Mouse (Mus musculus) kidney, embryonic 16.5 days (tissue): ENCODE results near the gene Psg18. TPM values are rescaled to one million over a fixed set of nuclear protein-coding genes. Genes with fewer than 3 reads are reported as not detected.
"Not testable (repeated sequence)": the region's sequence is repeated elsewhere in the genome, so short reads cannot be mapped to it uniquely, and the experiment has no call there.

Experiments used
- ATAC-seq: fragments of 200-750 bp; cut with Nextera tagmentation; 2 replicates; pipeline ENCODE4 v1.8.0; 2017; ENCODE audit warnings: moderate TSS enrichment; ENCODE audit not compliant: low FRiP score, low TSS enrichment
- H3K27ac ChIP-seq: fragments of 300-500 bp; sonication (generic); 2 replicates; pipeline ENCODE4 v1.5.1; 2014; ENCODE audit warnings: low read length
- H3K27me3 ChIP-seq: fragments of 300-500 bp; sonication (generic); 2 replicates; pipeline ENCODE4 v1.6.1; 2014; ENCODE audit warnings: low read length, control low read depth, mixed read lengths; ENCODE audit not compliant: insufficient read depth
- H3K36me3 ChIP-seq: fragments of 300-500 bp; sonication (generic); 2 replicates; pipeline ENCODE4 v1.6.1; 2014; ENCODE audit warnings: low read length, control low read depth, mixed read lengths; ENCODE audit not compliant: insufficient read depth
- H3K4me1 ChIP-seq: fragments of 300-500 bp; sonication (generic); 2 replicates; pipeline ENCODE4 v1.6.1; 2014; ENCODE audit warnings: low read length, control low read depth, mixed read lengths; ENCODE audit not compliant: insufficient read depth
- H3K4me2 ChIP-seq: fragments of 300-500 bp; sonication (generic); replicated peaks from 2 replicates; pipeline ENCODE4 v1.6.1; 2014; ENCODE audit warnings: low read depth, low read length
- H3K4me3 ChIP-seq: fragments of 300-500 bp; sonication (generic); 2 replicates; pipeline ENCODE4 v1.5.1; 2014; ENCODE audit warnings: mild to moderate bottlenecking, low read length
- H3K9ac ChIP-seq: fragments of 300-500 bp; sonication (generic); replicated peaks from 2 replicates; pipeline ENCODE4 v1.6.1; 2014; ENCODE audit warnings: low read length
- H3K9me3 ChIP-seq: fragments of 300-500 bp; sonication (generic); 2 replicates; pipeline ENCODE4 v1.6.1; 2016; ENCODE audit warnings: low read length, control low read depth
- WGBS: fragments of 180-500 bp; shearing (Covaris S2); extraction: QIAGEN DNeasy Blood & Tissue Kit; methylation state at CpG from one replicate; pipeline ENCODE4 v1.1.7; 2014; 5-methylcytosine and 5-hydroxymethylcytosine counted together
- polyA plus RNA-seq: library from polyadenylated mRNA; unstranded; fragments of >200 nt; fragmentation: Nextera tagmentation; extraction: Ambion mirVana; gene quantifications from 2 replicates; pipeline ENCODE4 v1.2.1, GENCODE M21; 2015

Psg18 gene
- polyA plus RNA-seq, result not detected in 2 replicates

DNA sequence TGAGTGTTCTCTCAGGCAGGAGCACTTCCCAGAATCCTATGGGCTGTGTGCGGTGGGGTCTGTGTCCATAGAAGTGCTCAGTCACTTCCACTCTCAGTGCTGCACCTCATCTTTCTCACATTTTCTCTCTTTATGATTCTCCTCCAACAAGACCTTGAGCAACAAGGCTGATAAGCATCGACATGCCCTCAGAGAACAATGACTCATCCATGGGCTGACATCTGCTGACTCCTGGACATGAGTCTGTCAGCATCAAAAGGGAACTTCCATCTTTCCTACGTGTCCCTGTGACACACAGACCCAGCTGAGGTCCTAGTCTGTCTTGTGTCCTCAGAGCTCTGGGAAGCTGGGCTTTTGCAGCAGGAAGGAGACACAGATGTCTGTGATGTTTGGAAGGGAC is at the start of gene Psg18:
Psg18 (minus strand) TSS at position 101 of the 400 bp plus-strand sequence.
- not testable (repeated sequence) for H3K4me2 ChIP-seq, H3K9ac ChIP-seq, H3K9me3 ChIP-seq, H3K27ac ChIP-seq, H3K27me3 ChIP-seq, H3K4me1 ChIP-seq, H3K36me3 ChIP-seq, ATAC-seq, H3K4me3 ChIP-seq
- 72% methylated on average over 3 of the region's 3 CpGs for WGBS

DNA sequence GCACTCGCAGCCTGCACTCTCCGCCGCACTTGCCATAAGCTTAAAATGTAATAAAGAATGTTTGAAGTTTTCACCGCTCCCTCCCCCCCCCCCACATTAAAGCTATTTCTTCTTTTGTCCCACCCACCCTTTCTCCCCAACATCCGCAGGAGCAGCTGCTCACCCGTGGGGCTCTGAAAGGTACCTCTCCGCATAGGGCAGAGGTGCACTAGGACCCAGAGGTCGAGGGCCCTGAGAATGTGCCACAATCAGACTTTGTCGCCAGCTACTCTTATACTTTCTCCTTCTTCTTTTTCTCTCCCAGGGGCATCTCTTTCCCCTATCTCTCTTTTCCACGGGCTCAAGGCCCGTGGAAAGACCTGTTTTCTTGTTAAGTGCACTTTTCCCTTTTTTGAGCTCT is 48.6 kb upstream of the Psg18 start:
- no peaks in the 10 kb centered on the region for H3K27me3 ChIP-seq
- WGBS, result 37% methylated on average over 11 of the region's 11 CpGs
- H3K27ac ChIP-seq, result no peak overlapping the region
- no peak overlapping the region for H3K4me3 ChIP-seq
- peaks cover 16% of the 10 kb centered on the region for H3K9me3 ChIP-seq
- ATAC-seq, result no peak
- no peaks in the 10 kb centered on the region for H3K36me3 ChIP-seq
- no peak overlapping the region for H3K4me2 ChIP-seq
- H3K9ac ChIP-seq, result no peak overlapping the region
- H3K4me1 ChIP-seq, result no peaks in the 10 kb centered on the region

DNA sequence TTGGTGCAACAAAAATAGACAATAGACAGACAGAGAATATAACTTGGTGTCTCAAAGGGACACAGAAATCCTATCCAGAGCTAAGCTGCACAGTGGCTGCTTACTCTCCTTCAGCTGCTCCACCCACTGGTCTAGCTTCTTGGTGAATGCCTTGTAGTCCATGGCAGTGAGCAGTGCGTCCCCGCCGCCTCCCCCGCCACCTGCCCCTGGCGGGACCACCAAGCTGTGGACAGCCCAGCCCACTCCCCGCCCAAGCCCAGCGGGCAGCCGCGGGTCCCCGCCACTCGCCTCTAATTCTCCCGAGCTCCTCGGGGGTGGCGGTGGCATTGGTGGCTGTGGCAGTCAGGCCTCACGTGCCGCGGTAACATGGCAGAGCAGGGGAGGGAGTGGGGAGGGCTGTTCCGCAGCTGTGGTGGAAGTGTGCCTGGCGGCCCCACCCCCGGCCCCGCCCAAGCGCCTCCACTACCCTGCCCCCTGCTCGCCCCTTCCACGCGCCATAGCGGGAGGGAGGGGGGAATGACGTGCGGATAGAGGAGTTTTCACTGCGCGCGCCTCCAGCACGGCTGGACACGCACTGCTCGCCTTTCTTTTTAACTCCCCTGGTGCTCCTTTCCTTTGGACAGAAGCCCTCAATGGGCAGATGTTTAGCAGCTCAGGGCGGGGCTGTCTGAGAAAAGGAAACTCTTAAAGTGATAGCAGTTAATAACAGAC is 47.9 kb upstream of the Psg18 start:
- ATAC-seq, result no peak
- WGBS, result 39% methylated on average over 28 of the region's 35 CpGs
- no peak overlapping the region for H3K4me3 ChIP-seq

DNA sequence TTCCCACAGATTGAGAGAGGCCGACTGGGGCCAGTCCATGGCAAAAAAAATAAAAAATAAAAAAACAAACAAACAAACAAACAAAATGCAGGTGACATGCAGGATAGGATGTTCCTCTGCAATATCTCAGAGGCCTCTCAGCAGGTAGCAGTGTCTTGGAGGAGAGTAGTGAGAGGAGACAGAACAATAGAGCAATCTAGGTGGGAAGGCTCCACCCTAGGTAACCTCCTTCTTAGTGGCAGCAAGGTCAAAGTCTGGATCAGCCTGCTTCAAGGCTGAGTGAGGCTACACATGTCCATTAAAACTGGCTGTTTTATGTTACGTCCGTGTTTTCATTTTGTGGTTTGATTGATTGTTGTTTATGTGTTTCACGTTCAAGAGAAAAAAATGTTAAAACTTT is 36.7 kb upstream of the Psg18 start:
- not testable (repeated sequence) for H3K4me3 ChIP-seq, H3K36me3 ChIP-seq, H3K27ac ChIP-seq, H3K4me2 ChIP-seq, H3K4me1 ChIP-seq, H3K9ac ChIP-seq, ATAC-seq, H3K27me3 ChIP-seq
- WGBS, result 77% methylated on average over 4 of the region's 4 CpGs
- peaks cover 14% of the 10 kb centered on the region for H3K9me3 ChIP-seq

More for the DNA sequence above, 47.9 kb upstream of the Psg18 start:
- Histone ChIP-seq H3K27ac (no peak overlapping the region), H3K27me3 (no peaks in the 10 kb centered on the region), H3K9me3 (peaks cover 16% of the 10 kb centered on the region), H3K9ac (no peak overlapping the region), H3K4me1 (no peaks in the 10 kb centered on the region), H3K36me3 (no peaks in the 10 kb centered on the region), H3K4me2 (no peak overlapping the region)

DNA sequence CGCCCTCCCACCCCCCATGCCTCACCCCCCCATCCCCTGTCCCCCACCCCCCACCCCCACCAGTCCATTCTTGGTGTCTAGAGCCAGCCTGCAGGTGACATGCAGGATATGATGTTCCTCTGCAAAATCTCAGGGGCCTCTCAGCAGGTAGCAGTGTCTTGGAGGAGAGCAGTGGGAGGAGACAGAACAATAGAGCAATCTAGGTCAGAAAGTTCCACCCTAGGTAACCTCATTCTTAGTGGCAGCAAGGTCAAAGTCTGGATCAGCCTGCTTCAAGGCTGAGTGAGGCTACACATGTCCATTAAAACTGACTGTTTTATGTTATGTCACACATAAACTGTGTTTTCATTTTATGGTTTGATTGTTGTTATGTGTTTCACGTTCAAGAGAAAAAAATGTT is 23.5 kb upstream of the Psg18 start:
- no peak overlapping the region for H3K4me2 ChIP-seq
- 37% methylated on average over 2 of the region's 2 CpGs for WGBS
- H3K27ac ChIP-seq, result no peak overlapping the region
- H3K36me3 ChIP-seq, result no peaks in the 10 kb centered on the region
- no peaks in the 10 kb centered on the region for H3K27me3 ChIP-seq
- ATAC-seq, result no peak
- H3K9me3 ChIP-seq, result peaks cover 26% of the 10 kb centered on the region
- H3K4me1 ChIP-seq, result no peaks in the 10 kb centered on the region
- no peak overlapping the region for H3K9ac ChIP-seq
- no peak overlapping the region for H3K4me3 ChIP-seq

DNA sequence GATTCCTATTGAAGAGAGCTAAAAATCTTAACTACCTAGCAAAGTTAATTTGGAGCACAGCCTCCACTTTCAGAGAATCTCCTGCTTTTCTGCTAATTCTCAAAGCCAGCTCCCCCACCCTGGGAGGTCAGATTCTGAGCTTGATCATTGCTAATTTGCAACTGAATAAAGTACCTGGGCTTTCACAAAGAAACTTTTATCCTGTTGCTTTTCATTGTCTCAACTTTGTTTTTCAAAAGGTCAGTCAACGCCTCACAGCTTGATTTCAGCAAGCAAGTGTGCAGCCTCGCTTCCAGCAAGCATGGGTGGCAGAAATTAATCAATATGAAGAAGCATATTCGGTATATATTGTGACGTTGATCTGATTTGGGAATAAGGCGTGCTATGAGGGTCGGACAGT is 19.4 kb downstream of the Psg18 start:
- not testable (repeated sequence) for H3K27me3 ChIP-seq, H3K4me2 ChIP-seq, H3K9ac ChIP-seq, ATAC-seq, H3K4me1 ChIP-seq, H3K36me3 ChIP-seq, H3K4me3 ChIP-seq, H3K27ac ChIP-seq
- peaks cover 16% of the 10 kb centered on the region; the same call in 1 of the 2 replicates for H3K9me3 ChIP-seq
- WGBS, result 74% methylated on average over 6 of the region's 6 CpGs

Other genes with a start within 250 kb of the Psg18 start
- not detected in 2 replicates for gene Igfl3, start 178.5 kb downstream of the Psg18 start, polyA plus RNA-seq
- gene Mill1, start 109.7 kb downstream of the Psg18 start, polyA plus RNA-seq, result not detected in 2 replicates
- not detected in 2 replicates for gene Psg28, start 77.0 kb upstream of the Psg18 start, polyA plus RNA-seq
- gene Psg26, start 129.2 kb upstream of the Psg18 start, polyA plus RNA-seq, result not detected in 2 replicates
- not detected in 2 replicates for gene Psg25, start 177.3 kb upstream of the Psg18 start, polyA plus RNA-seq
- gene Psg27, start 212.3 kb upstream of the Psg18 start, polyA plus RNA-seq, result not detected in 2 replicates